Mouse (Mus musculus): ENCODE data around the gene Ctsw.

Ctsw gene

DNA sequence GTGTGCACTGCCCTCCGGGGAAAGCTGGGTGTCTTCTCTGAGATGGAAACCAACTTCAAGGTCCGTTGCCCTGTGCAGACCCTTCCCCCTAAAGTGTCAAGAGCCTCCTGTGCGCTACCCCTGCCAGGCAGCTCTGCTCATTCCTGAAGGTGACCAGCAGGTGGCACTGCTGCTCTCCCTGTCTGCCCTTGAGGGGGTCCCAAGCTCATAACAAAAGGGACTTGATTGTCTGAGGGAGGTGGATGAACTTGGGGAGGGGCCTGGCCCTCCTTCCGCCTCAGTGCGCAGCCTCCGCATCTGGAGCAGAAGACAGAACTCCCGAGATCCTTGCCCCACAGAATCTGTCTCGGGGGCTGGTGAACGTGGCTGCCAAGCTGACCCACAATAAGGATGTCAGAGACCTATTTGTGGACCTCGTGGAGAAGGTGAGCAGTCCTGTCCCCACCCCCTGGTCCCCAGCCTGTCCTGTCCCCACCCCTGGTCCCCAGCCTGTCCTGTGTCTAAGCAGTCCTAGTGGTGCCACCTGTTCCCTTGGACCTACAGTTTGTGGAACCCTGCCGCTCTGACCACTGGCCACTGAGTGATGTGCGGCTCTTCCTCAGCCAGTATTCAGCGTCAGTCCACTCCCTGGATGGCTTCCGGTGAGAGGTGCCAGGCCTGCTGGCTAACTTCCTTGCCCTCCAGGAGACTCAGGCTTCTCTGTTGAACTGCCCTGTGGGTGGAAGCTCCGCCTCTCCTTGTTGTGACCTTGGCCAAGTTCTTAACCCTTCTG lies 4.3 kb downstream of the Ctsw start:
- DNase-seq (ENCODE audit: low read depth, low spot score): no peak

DNA sequence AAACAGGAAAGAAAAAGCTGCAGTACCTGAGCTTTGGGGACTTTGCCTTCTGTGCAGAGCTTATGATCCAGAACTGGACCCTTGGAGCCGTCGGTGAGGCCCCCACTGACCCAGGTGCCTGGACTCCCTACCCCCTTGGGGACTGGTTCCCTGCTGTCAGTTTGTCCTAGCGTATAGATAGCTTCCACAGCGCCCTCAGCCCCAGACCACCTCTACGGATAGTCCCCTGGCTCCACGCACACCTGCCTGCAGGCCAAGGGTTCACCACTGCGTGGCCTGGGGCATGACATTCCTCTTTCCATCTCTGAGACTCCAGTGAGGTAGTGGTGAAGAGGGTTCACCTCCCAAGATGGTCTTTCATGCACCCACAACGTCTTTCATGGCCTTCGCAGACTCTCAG lies 5.1 kb downstream of the Ctsw start:
- no peak for DNase-seq (ENCODE audit: low read depth, low spot score)

DNA sequence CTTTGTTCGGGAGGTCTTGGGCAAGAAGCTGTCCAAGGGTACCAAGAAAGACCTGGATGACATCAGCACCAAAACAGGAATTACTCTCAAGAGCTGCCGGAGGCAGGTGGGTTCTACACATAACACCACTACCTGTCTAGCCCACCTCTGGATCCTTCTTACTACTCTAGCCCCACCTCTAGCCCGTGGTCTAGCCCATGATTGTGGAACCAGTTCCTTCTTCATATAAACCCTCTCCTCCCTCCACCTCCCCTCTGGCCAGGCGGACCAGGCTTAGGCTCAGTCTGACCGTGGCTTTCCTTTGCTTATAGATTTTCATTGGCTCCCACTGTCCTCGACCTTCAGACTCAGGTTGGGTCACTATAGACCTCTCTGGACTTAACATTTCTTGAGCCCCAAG lies 6.9 kb downstream of the Ctsw start:
- no peak for DNase-seq (ENCODE audit: low read depth, low spot score)

DNA sequence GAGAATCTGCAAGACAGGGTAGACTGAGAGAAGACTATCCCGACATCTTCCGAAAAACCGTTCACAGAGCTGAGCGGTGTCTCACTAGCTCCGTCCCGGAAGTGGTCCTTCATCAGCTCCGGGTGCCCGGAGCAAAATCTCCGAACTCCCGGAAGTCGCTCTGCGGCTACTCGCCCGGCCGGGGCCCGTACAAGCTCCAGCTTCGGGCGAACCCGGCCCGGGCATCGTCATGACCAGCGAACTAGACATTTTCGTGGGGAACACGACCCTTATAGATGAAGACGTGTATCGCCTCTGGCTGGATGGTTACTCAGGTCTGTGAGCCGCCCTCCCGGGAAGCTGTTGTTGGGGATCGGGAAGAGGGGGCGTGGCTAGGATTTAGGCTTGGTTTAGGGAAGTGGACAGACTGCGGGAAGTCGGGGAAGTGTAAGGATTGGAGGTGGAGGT lies 7.8 kb downstream of the Ctsw start, which contains the start of gene Fibp:
TSS of gene Fibp (plus strand) at position 151 of the 447 bp plus-strand sequence.
- peak; percentile 87 for DNase-seq (ENCODE audit: low read depth, low spot score)

DNA sequence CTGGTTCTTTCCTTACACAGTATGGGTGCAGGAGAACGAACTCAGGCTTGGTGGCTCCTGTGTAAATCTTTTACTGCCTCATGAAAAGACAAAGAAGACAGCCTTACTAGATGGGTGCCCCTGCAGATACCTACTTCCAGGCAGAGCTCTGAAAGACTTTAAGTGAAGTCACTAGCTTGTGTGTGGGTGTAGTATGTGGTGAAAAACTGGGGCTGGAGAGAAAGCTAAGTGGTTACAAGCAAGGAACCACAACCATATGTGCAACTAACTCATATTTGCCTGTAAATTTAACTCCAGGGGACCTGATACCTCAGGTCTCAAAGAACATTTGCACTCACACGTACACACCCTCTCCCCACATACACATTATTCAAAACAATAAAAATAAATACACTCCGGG lies 8.4 kb downstream of the Ctsw start:
- no peak for DNase-seq (ENCODE audit: low read depth, low spot score)

DNA sequence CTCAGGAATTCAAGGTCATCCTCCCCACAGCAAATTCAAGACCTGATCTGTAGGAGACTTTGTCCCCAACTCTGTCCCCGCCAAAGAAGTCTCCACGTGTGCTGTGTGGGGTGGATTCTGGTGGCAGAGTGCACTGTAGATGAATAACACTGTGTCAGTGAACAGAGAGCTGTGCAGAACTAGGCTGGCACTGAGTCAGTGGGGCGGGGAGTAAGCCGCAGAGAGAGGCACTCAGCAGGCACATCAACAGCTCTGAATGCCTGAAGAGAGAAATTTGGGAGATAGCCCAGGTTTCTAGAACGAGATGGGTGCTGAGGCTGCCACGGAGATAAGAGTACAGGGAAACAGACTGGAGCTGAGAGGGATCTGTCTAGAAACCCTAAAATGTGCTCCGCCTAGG lies 9.3 kb downstream of the Ctsw start:
- peak; percentile 72 for DNase-seq (ENCODE audit: low read depth, low spot score)

DNA sequence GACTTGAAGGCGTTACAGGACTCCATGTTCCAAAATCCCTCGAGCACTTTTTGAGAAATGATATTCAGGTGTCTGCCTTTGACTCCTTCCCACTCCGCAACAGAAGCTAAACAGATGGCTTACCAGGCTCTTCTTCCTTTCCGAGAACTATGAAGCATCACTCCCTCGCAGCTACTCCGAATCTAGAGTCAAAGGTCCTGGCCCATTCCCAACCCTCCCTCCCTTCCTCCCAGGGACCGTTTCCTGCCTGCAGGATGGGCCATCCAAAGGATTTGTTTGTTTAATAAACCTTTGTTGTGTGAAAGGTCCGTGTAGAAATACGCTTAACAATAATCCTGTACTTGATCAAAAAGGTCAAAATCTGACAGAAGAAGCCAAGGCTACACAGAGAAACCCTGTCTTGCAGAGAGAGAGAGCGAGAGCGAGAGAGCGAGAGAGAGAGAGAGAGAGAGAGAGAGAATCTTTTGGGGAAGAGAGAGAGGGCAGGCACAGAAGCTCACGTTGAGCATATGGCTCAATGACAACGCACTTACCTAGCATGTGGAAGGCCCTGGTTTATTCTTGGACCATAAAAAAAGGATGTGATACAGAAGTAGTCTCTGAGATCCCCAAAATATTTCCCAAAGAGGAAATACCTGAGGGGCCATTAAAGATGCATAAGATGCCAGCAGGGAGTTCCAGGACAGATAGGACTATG lies 10.4 kb downstream of the Ctsw start, which contains the start of gene Ccdc85b:
TSS of gene Ccdc85b (minus strand) at position 149 of the 697 bp plus-strand sequence.
- DNase-seq (ENCODE audit: low read depth, low spot score): no peak

DNA sequence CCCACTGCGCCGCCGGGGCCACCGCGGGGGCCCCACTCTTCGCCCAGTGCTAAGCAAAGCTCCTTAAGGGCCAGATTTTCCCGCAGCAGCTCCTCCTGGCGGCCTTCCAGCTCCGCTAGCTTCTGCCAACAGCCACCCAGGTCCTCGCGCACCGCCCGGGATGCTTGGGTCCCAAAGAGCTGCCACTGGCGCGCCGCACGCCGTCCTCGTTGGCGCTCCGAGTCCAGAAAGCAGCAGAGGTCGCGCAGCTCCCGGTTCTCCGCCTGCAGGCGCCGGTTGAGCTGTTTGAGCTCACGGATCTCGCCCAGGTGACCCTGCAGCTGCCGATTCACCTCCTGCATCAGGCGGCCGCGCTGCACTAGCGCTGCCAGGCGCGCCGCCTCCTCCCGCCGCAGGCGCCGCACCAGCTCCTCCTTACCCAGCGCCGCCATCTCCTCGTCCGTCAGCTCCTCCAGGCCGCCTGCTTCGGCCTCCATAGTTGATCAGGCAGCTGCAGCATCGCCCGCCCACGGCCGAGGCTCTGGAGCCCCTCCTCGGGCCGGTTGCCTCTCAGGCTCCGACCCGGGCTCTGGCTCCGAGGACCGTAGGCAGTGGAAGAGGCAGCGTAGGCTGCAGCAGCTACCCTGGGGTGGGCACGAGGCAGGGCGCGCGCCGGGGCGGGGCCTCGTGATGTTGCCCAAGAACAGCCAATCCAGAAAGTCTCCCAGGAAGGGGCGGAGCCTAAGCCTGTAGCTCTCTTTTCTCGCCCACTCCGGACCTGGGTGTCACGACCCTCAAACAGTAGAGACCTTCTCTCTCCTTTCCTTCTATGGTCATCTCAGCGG lies 11.2 kb downstream of the Ctsw start:
- peak; percentile 91 for DNase-seq (ENCODE audit: low read depth, low spot score)

DNA sequence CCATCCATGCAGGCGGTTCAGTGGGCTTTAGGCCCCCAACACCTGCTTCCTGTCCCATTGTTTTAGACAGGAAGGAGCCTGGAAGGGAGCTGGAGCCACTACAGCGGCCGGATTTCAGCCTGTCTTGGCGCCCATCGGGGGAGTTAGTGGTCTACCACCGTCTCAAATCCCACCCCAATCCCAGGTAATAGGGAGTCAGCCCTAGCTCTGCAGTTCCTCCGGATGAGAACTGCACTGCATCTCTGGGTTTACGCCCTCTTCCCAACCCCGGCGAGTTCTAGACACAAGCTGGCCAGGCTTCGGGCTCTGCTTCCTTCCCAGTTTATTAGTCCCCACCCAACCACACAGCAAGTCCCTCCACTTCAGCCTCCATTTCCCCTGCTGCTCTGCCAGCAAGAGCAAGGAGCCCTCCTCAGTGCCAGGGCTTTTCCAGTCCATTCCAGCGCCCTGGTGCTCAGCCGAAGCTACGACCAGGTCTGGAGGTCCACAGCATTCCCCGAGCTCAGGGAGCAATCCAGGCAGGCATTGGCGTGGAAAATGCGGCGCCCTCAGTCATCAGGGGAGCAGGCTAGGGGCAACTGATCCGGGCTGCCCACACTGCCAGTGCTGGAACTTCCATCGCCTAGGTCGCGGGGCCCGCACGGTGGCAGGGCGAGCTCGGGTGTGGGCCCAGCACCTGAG lies 11.9 kb downstream of the Ctsw start:
- no peak for DNase-seq (ENCODE audit: low read depth, low spot score)

DNA sequence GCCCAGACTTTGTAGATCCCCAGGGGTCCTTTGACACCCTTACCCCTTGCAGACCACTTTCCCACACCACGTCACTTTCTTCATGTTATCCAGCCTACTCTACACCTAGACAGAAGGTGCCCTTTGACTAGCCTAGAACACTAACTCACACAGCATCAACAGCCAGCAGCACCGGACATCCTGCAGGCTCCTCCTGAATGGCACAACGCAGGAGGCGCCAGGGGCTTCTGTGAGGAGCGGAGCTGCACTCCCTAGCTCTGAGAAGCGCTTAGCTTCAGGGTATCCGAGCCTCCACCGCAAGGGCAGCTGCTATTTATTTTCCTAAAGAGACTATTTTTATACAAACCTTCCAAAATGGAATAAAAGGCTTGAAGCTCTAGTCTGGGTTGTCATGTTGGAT lies 12.7 kb downstream of the Ctsw start:
- no peak for DNase-seq (ENCODE audit: low read depth, low spot score)

DNA sequence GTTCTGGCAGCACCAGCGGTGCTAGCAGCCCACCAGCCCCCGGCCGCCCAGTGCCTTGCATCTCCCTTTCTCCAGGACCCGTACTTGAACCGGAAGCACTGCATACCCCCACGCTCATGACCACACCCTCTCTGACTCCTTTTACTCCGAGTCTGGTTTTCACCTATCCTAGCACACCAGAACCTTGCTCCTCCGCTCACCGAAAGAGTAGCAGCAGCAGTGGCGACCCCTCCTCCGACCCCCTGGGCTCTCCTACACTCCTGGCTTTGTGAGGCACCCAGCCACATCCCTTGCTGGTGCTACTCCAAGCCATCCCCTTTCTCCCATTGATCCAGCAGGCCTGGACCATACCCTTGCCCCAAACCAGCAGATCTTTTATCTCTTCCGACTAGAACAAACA lies 13.3 kb downstream of the Ctsw start:
- DNase-seq (ENCODE audit: low read depth, low spot score): no peak

DNA sequence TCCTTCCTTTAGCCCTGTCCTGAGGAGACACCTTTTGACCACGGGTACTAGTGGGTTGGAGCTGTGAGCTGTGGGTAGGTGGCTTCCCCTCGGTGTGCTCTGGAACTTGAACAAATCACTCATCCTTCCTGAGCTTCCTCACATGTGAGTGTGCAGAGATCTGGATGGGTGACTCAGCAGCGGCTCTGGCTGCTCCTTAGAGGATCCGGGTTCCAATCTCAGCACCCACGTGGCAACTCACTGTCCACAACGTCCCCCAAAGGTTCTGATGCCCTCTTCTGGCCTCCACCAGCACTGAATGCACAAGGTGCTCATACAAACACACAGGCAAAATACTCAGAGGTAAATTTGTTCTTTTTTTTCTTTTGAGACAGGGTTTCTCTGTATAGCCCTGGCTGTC lies 16.5 kb downstream of the Ctsw start:
- no peak for DNase-seq (ENCODE audit: low read depth, low spot score)

DNA sequence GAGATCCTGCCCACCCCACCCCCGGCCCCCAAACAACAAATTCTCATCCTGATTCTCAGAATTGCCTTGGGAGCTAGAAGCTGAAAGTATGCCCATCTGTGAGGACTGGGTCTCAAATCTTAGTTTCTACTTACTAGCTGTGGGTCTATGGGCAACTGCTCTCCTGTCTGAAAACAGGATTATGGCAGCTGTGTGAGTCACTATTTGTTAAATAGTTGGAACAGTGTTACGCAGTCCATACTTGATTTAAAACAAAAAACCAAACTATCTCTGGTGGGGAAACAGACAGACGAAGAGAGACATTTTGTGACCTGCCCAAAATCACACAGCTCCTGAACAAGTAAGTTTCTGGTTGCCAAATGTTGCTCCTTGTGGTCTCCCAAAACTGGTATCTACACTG lies 18.6 kb downstream of the Ctsw start:
- DNase-seq (ENCODE audit: low read depth, low spot score): no peak

DNA sequence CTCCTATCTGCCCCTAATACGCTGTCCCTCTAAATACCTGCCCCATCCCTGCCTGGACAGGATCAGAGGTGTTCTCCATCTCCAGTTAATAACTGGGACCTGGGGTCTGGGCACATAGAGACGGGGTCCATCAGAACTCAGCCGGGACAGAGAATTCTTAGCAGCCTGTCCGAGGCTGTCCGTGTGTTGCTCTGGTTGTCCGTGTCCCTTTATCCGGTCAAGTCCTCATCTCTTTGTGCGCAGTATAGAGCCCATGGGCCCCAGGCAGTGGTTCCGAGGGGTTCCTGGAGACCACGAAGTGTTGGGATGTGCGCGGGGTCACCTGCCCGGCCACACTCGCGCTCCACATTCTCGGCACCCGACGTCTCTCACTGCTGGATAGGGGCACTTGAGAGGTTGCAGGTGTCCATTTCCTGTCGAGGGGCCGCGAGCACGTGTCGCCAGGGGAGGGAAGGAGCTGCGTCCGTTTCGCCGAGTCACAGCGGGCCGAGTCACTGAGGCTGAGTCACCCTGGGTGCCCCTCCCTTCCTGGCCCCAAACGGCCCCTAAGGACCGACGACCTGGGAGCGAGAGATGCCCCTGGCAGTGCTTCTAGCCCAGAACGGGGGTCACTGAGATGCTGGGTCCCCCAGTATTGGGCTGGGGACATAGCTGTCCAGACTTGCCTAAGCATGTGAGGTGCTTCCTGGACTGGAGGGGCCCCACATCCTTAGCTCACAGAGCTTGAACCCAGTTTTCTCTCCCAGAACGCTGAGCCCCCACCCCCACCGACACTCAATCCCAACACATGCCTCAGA lies 19.8 kb downstream of the Ctsw start:
- DNase-seq (ENCODE audit: low read depth, low spot score): no peak

DNA sequence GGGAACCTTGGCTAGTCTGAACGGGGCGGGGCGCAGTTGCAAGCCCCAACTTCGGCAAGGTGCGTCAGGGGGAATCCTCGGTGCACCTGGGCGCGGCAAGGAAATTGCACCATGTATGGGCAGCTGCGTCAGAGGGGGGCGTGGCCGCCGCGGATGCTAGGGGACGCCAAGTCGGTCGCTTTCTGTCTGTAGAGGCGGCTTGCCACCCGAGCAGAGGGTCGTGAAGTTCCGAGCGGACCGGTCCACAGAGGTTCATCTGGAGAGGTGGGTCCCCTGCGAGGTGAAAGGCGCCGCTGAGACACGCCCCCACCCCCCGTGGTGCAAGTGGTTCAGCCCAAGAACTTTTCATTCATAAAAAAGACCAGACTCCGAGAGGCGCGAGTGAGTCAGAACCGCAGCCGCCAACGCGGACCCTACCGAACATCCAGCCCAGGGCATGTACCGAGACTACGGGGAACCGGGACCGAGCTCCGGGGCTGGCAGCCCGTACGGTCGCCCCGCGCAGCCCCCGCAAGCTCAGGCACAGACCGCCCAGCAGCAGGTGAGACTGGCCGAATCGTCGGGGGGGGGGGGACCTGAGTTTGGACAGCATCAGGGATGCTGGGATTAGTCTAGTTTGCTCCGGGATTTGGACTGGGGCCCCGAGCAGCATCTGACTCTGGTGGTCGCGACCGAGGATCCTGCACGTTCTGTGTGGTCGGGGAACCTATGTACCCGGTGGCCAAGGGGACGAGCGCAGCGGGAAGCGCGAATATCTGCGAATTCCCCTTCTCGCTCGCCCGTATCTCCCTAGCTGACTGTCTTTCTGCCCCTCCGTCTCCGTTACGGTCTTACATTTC lies 20.6 kb downstream of the Ctsw start, which contains the start of gene Fosl1:
TSS of gene Fosl1 (plus strand) at position 33 of the 839 bp plus-strand sequence.
- no peak for DNase-seq (ENCODE audit: low read depth, low spot score)

DNA sequence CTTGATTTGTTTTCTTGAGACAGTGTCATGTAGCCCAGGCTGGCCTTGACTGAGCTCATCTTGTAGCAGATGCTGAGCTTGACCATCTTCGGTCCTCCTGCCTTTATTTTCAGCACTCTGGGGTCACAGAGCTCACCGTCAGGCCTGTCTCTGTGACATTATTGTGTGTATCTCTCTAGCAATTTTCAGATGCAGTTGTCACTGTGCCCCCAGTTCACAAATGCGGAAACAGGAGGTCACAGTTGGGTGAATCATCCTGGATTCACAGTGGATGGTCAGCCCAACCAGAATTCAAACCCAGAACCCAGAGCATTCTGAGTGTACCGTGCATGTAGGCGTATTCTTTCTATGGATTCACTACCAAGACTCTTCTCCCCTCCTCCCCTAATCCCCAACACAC lies 22.6 kb downstream of the Ctsw start:
- no peak for DNase-seq (ENCODE audit: low read depth, low spot score)

DNA sequence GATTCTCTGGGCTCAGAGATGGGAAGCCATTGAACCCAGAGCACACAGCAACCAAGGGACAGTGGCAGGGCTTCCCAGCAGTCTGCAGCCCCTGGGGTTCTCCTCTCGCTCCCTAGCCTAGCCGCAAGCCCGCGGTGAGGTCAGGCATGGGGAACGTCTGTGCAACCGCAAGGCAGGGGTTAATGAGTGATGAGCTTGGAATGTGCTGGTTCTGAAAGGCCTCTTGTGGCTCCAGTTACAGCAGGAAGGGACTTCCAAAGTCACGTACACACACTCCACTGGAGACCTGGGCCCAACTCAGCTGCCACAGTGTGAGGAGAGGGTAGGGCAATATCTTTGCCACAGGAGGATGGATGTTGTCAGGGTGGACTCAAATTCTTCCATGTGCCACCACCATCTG lies 23.4 kb downstream of the Ctsw start:
- no peak for DNase-seq (ENCODE audit: low read depth, low spot score)

DNA sequence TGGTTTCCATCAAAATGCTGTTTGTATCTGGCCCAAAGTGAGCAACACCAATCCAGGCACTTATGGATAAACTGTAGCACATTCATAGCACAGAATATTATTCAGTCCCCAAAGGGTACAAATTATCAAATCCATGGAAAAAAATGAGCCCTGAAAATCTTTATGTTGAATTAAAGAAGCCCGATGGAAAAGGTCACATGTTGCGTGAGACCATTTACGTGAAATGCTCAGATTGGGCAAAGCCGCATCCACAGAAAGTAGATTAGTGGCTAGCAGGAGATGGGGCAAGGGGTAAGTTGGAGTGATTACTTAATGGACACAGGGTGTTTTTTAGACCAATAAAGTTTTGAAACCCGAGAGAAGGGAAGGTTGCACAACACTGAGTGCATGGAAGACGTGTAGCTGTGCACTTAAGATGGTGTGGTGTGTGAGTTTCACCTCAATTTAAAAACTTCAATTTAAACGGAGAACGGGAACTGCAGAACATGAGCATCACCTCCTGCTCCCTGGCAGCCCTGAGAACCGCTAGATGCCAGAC lies 23.9 kb downstream of the Ctsw start:
- no peak for DNase-seq (ENCODE audit: low read depth, low spot score)

DNA sequence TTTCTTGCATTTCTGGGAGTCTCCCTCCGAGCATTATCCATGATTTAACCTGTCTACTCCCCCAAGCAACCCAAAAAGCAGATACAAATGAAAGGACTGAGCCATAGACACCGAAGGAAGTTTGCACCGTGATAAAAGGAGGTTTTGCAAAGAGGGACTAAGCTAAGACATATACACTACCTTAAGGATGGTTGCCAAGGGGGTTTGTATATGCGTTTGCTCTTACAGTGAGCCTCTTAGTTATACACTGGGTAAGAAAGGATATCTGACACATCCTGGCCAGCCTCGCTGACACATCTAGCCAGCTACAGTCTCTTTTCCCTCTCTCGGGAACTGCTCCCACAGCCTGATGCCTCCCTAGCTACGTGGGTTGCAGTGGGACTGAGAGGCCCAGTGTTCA lies 34.4 kb downstream of the Ctsw start:
- DNase-seq (ENCODE audit: low read depth, low spot score): no peak
